Mouse (Mus musculus): ENCODE results near the gene Sbno2.
"Not testable (repeated sequence)": the region's sequence is repeated elsewhere in the genome, so short reads cannot be mapped to it uniquely, and the experiment has no call there.

Sbno2 gene

GRCm38 (mm10) chr10:80056976-80057682 is 48.2 kb downstream of the Sbno2 start:
- no peak for DNase-seq (ENCODE audit: low spot score)

DNA sequence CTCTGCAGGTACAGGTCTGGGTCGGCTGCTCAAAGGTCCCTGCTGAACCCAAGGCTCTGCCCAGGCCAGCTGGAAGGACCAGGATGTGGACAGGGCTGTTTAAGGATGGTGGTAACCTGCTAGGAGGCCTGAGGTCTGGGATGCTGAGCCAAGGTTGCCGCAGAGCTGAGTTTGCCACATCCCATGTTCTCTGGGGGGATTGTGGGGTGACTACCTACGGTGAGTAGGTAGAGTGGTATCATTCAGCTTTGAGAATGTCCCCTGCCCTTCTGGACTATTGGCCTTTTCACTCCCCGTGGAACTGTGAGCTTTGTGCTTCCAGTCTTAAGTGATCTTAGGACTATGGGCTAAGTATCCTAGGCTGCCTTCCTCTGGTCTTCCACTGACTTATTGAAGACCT is 48.9 kb downstream of the Sbno2 start:
- no peak for DNase-seq (ENCODE audit: low spot score)

- DNase-seq (ENCODE audit: low spot score) = no peak
These were observed 49.5 kb downstream of the Sbno2 start for GRCm38 (mm10) chr10:80055891-80056290.

- DNase-seq (ENCODE audit: low spot score) = no peak
These were observed 50.0 kb downstream of the Sbno2 start for GRCm38 (mm10) chr10:80055364-80055763.

DNA sequence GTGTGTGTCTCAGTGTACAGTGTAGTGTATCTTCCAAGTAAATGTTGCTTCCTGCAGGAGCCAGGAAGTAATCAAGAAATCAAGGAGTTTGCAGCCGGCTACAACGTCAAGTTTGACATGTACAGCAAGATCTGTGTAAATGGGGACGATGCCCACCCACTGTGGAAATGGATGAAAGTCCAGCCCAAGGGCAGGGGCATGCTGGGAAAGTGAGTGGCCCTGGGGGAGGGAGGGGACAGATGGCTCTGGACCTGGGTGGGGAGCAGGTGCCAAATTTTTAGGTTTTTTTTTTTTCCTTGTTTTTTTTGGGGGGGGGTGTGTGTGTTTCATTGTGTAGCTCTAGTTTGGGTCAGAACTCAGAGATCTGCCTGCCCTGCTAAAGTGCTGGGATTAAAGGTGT is 50.5 kb downstream of the Sbno2 start:
- DNase-seq (ENCODE audit: low spot score) = not testable (repeated sequence)

GRCm38 (mm10) chr10:80053831-80054815 is 51.2 kb downstream of the Sbno2 start:
- DNase-seq (ENCODE audit: low spot score) = peak; percentile 71

DNA sequence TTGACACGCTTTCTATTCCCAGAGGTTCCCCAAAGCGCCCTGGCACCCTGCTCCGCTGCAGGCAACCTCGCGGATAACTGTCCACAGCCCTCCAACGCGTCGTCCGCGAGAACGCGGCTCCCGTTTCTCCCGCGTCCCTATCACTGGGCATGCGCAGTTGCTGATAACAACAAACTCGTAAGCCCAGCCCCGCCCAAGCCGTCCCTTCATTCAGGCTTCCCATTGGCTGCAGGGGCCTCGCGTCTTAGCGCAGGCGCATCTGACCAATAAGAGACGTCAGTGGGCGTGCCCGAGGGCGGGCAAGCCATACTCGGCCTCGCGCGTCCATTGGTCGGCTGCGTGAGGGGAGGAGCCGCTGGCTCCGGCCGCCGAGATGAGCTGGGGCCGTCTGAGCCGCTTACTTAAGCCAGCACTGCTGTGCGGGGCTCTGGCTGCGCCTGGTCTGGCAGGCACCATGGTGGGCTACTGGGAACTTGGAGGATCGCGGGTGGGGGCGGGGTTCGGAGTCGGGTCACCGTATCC is 52.1 kb downstream of the Sbno2 start:
- DNase-seq (ENCODE audit: low spot score) = peak; percentile 100

- DNase-seq (ENCODE audit: low spot score) = no peak
These were observed 53.0 kb downstream of the Sbno2 start for GRCm38 (mm10) chr10:80052374-80052764.

- DNase-seq (ENCODE audit: low spot score) = peak; percentile 82
These were observed 53.6 kb downstream of the Sbno2 start for GRCm38 (mm10) chr10:80051618-80052373.

DNA sequence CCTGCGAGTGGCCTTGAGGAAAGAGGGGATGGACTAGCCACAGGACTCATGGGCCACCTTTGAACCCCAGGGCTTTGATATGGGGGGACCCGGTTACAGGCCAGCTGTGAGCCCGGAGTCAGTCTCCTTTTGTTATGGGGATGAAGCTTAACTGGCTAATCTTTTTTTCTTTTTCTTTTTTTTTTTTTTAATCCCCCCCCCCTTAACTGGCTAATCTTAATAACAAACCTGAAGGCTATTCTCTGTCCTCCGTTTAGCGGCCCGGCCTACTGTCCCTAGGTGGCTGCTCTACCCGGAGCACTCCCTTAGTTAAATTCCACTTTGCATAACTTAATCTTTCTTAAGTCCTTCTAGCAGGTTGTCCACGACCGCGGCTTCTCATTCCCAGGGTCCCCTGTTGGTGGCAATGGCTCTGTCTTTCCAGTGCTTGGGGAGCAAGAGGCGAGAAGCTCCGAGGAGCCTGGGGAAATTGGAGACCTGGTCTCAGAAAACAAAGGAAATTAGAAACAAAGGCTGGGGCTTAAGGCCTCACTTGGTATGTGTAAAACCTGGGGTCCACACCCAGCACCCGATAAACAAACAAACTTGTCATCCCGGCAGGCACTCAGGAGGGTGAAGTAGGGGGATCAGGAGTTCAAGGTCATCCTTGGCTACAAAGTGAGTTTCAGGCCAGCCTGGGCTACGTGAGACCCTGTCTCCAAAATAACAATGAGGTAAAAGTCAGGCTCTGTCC is 54.3 kb downstream of the Sbno2 start:
- DNase-seq (ENCODE audit: low spot score) = no peak

DNA sequence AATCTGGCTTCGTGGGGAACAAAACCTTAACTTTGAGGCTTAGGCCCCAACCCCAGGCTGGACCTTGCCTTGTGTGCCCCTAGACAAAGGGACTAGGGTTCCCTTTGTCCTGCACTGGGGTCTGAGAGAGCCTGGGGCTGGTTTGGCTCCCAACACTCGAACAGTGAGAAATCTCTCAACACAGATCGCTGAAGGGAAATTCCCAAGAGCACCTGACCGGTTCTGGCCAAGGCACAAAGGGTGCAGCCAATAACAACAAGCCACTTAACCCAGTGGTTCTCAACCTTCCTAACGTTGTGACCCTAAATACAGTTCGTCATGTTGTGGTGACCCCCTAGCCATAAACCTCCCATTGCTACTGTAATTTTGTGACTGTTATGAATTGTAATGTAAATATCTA is 55.1 kb downstream of the Sbno2 start:
- DNase-seq (ENCODE audit: low spot score) = peak; percentile 50

GRCm38 (mm10) chr10:80048834-80049233 is 56.5 kb downstream of the Sbno2 start:
- no peak for DNase-seq (ENCODE audit: low spot score)

GRCm38 (mm10) chr10:80048396-80048795 is 57.0 kb downstream of the Sbno2 start:
- no peak for DNase-seq (ENCODE audit: low spot score)

DNA sequence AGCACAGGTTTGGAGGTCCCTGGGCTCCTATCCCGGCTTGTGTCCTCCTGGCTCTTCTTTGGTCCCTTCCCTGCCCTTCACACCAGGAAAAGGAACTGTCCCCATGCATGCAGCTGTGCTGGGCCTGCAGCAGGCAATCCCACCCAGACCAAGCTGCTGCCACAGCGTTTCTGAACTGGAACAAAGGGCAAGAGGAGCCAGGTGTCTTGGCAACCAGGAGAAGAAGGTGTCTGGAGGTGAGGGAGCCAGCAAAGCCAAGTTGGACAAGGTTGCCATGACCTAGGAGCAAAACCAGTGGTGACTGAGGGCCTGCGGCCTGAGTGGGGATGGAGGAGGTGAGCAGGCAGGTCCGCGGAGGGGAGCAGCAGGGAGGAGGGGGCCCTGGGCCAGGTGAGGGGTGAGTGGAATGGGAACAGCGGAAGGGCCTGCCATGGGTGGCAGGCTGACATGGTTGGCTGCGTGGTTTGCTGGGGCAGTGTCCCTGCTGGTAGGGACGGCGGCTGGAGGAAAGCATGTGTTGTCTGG is 58.3 kb downstream of the Sbno2 start, which contains the start of gene Gpx4:
Gene Gpx4 (plus strand): TSS at position 126 of the 525 bp plus-strand sequence.
- no peak for DNase-seq (ENCODE audit: low spot score)

- no peak for DNase-seq (ENCODE audit: low spot score)
These were observed 59.6 kb downstream of the Sbno2 start for GRCm38 (mm10) chr10:80045766-80046165.

- not testable (repeated sequence) for DNase-seq (ENCODE audit: low spot score)
These were observed 60.0 kb downstream of the Sbno2 start for GRCm38 (mm10) chr10:80045364-80045763.

DNA sequence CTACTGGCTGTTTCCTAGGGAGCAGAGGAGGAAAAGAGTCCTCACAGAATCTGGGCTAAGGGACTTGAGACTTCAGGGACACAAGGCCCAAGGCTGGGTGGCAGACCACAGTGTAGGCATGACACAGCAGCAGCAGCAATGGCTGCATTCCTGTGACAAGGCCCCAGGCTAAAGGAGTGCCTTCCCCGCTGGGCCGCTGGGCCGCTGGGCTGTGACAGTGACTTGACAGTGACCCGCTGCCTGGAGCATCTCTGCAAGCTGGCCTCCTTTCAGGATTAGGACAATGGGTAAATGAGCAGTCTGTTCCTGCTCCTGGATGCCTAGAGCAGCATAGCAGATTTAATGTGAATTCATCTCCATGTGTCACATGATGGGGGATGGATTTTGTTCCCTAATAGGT is 61.3 kb downstream of the Sbno2 start:
- DNase-seq (ENCODE audit: low spot score) = no peak

GRCm38 (mm10) chr10:80041409-80042060 is 63.8 kb downstream of the Sbno2 start:
- not testable (repeated sequence) for DNase-seq (ENCODE audit: low spot score)

- peak; percentile 98 for DNase-seq (ENCODE audit: low spot score)
These were observed 65.8 kb downstream of the Sbno2 start, which contains the start of gene Polr2e for GRCm38 (mm10) chr10:80039559-80039979. TSS of gene Polr2e (minus strand) at chr10:80039795.

GRCm38 (mm10) chr10:80036832-80037231 is 68.5 kb downstream of the Sbno2 start:
- no peak for DNase-seq (ENCODE audit: low spot score)

Data from lung, postnatal 25 days (tissue).